Mouse (Mus musculus): Measurements from ENCODE around the gene Rbm20. TPM values are rescaled to one million over a fixed set of nuclear protein-coding genes. Genes with fewer than 3 reads are reported as not detected.

Rbm20 gene
- total RNA-seq, 1 experiment from 2014 or later: not detected

GRCm38 (mm10) chr19:53665391-53665790, 11.7 kb upstream of the Rbm20 start:
- no peak for ATAC-seq (replicated peaks in 1 of 2; ENCODE audit: insufficient read depth in 1 of 2, low FRiP score in 2 of 2, low TSS enrichment in 1 of 2, low read depth in 1 of 2, poor library complexity in 2 of 2, severe bottlenecking in 2 of 2)

DNA sequence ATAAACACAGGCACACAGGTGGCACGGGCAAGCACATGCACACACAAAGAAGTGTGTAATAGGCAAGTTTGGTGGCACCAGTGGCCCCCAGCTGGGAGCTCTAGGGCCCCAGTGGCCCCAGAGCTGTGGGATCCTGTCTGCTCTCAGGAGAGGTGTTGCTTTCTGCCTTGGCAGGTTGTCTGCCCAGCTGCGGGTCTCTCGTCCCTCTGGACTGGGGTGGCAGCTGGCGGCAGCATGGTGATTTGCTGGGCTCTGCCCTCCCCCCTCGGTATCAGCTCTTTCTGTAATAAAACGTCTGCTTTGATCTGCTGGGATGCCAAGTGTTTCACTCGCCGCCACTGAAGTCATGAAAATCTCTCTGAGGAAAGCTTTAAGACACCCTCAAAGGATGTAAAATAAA, 10.4 kb upstream of the Rbm20 start:
- ATAC-seq (replicated peaks in 1 of 2; ENCODE audit: insufficient read depth in 1 of 2, low FRiP score in 2 of 2, low TSS enrichment in 1 of 2, low read depth in 1 of 2, poor library complexity in 2 of 2, severe bottlenecking in 2 of 2): no peak

GRCm38 (mm10) chr19:53668821-53669220, 8.3 kb upstream of the Rbm20 start:
- no peak; a peak in 1 of 4 replicates for ATAC-seq (replicated peaks in 1 of 2; ENCODE audit: insufficient read depth in 1 of 2, low FRiP score in 2 of 2, low TSS enrichment in 1 of 2, low read depth in 1 of 2, poor library complexity in 2 of 2, severe bottlenecking in 2 of 2)

DNA sequence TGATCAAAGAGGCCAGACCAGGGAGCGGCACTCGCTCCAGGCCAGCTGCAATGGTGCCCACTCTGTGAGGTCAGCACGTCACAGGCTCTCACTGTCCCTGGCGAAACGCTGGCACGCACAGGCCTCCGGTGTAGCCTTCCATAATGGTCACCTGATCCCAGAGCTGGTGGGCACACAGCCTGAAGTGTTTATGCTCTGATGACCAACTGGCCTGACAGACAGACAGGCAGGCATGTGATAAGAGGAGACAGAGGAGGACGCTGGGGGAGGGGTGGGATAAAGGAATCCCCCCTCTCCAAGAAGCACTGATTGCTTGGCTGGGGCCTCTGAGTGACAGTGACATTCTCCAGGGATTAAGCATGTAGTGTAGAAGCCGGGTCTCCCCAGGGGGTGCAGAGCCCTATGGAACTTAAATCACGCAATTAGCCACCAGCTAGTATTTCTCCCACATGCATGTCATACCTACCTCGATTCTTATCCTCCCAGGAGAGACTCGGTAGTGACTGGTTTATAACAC, 6.4 kb upstream of the Rbm20 start:
- no peak for ATAC-seq (replicated peaks in 1 of 2; ENCODE audit: insufficient read depth in 1 of 2, low FRiP score in 2 of 2, low TSS enrichment in 1 of 2, low read depth in 1 of 2, poor library complexity in 2 of 2, severe bottlenecking in 2 of 2)

DNA sequence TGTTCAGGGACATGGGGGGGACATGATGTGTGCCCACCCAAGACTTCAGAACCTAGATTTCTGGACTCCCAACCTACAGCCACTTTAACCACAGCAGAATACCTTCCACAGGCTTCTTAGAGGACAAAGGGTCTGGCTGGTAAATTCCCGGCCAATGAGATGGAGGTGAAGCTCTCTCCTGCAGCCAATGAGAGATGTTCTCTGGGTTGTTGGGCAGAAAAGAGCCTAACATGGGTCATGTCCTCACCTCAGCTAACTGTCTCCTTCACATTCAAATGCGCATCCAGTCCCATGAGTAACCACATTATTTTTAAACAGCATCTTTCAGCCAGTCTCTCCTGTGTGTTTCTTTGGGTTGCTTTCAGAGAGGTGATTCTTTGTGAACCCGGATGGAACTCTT, 5.7 kb upstream of the Rbm20 start:
- ATAC-seq (replicated peaks in 1 of 2; ENCODE audit: insufficient read depth in 1 of 2, low FRiP score in 2 of 2, low TSS enrichment in 1 of 2, low read depth in 1 of 2, poor library complexity in 2 of 2, severe bottlenecking in 2 of 2): no peak

GRCm38 (mm10) chr19:53674131-53674925, 2.8 kb upstream of the Rbm20 start:
- ATAC-seq (replicated peaks in 1 of 2; ENCODE audit: insufficient read depth in 1 of 2, low FRiP score in 2 of 2, low TSS enrichment in 1 of 2, low read depth in 1 of 2, poor library complexity in 2 of 2, severe bottlenecking in 2 of 2): no peak

DNA sequence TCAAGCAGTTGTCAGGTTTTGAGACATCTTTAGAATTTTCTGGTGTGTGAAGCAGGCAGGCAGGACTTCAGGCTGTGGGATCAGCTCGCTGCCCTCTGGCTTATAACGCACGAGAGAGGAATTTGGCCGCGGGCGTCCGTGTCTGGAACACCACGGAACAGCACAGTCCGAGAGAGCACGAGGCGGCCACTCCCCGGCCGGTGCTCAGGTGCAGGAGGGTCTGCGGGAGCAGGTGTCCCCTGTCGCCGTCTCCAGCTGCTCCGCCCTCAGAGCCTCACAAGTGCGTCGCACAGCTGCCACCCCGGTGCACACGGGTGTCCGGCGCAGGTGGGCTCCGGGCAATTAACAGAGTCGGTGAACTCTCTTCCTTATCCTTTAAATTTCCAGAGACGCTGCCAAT, 878 bp upstream of the Rbm20 start:
- peak in 1 of 2 experiments; percentile 33; a peak in 1 of 4 replicates for ATAC-seq (replicated peaks in 1 of 2; ENCODE audit: insufficient read depth in 1 of 2, low FRiP score in 2 of 2, low TSS enrichment in 1 of 2, low read depth in 1 of 2, poor library complexity in 2 of 2, severe bottlenecking in 2 of 2)

DNA sequence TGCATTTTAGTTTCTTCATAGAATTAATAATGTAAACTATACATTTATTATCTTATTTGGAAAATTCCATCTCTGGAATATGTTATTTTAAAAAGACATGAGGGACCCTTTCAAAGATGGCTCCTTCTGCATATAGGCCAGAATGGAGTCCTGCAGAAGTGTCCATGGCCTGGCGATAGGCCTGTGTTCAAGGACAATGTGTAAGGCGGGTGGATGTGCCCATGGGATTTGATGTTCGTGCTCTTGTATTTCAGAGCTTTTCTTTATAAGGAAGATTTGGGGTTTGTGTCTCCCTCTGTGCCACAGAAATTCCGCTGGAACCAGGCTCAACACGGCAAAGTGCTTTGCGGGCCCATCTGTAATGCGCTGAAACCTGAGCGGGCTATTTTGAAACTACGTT, 2.1 kb downstream of the Rbm20 start:
- no peak for ATAC-seq (replicated peaks in 1 of 2; ENCODE audit: insufficient read depth in 1 of 2, low FRiP score in 2 of 2, low TSS enrichment in 1 of 2, low read depth in 1 of 2, poor library complexity in 2 of 2, severe bottlenecking in 2 of 2)

DNA sequence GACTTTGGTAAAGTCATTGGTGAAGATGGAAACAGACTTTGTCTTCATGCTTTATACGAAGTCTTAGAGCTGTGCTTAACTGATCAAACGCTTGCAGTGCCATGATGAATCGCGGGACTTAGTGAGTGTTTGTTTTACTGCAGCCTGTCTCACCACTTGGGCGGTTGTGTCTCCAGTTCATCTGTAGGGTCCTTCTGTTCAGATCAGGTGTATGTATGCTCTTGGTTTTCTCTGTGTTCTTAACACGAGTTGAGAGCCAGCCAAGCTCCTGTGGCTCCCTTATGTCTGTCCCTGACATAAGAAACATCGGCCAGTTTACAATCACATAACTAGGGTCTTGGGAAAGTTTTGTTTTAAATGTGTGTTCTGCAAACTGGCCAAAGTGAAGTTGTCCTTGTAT, 2.9 kb downstream of the Rbm20 start:
- ATAC-seq (replicated peaks in 1 of 2; ENCODE audit: insufficient read depth in 1 of 2, low FRiP score in 2 of 2, low TSS enrichment in 1 of 2, low read depth in 1 of 2, poor library complexity in 2 of 2, severe bottlenecking in 2 of 2): no peak

- 0 out of 4 replicates have a peak, but pooled peaks of 1 of the 2 experiments have one; percentile 22 for ATAC-seq (replicated peaks in 1 of 2; ENCODE audit: insufficient read depth in 1 of 2, low FRiP score in 2 of 2, low TSS enrichment in 1 of 2, low read depth in 1 of 2, poor library complexity in 2 of 2, severe bottlenecking in 2 of 2)
These were observed 5.3 kb downstream of the Rbm20 start for GRCm38 (mm10) chr19:53682427-53682826.

DNA sequence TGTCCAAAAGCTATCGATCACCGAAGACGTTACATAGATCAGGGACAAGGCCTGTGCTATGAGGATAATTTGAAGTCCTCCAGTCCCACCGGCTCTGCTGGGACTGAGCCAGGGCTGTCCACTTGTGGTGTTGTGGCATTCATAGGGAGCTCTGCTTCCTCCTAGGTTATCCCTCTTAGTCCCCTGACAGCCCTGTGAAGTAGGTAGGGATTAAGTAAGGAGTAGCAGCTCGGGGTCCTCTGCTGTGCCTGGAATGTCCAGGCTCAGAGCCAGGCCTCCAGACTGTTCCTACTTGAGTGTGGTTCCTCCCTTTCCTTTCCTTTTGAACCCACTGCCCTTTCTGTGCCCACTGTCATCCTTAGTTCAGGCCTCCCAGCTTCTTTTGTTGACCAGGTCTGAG, 10.5 kb downstream of the Rbm20 start:
- ATAC-seq (replicated peaks in 1 of 2; ENCODE audit: insufficient read depth in 1 of 2, low FRiP score in 2 of 2, low TSS enrichment in 1 of 2, low read depth in 1 of 2, poor library complexity in 2 of 2, severe bottlenecking in 2 of 2): no peak

DNA sequence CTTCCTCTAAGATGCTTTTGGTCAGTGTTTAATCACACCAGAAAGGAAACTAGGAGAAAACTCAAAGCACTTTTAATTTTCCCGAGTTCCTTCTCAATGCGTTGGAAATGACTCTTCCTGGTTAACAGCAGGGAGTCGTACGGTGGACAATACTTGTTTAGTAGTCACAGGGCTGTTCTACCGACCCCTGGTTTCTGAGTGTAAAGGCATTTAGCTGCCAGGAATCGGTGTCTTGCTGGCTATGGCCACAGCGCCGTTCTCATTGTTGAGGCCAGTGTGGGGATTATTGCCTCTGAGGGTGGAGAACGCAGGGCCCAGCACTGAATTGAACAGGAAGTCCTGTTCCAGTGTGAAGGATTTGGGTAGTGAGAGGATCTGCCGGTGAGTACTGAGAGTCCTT, 13.7 kb downstream of the Rbm20 start:
- no peak for ATAC-seq (replicated peaks in 1 of 2; ENCODE audit: insufficient read depth in 1 of 2, low FRiP score in 2 of 2, low TSS enrichment in 1 of 2, low read depth in 1 of 2, poor library complexity in 2 of 2, severe bottlenecking in 2 of 2)

- no peak for ATAC-seq (replicated peaks in 1 of 2; ENCODE audit: insufficient read depth in 1 of 2, low FRiP score in 2 of 2, low TSS enrichment in 1 of 2, low read depth in 1 of 2, poor library complexity in 2 of 2, severe bottlenecking in 2 of 2)
These were observed 16.9 kb downstream of the Rbm20 start for GRCm38 (mm10) chr19:53694020-53694419.

DNA sequence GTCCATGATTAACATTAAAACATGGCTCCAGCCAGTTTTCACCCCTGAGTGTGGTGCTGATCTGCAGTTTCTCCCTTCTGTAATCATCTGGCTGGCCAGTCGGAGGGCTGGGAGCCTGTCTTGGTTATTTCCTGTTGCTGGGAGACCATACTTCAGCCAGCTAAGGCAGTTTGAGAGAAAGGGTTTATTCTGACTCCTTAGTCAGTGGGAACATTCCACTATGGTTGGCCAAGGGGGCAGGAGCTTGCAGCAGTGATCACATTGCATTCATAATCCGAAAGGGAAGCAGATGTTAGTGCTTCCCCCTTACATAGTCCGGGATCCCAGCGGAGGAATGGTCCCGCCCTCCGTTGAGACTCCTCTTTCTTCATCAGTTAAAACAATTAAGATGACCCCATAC, 19.0 kb downstream of the Rbm20 start:
- no peak for ATAC-seq (replicated peaks in 1 of 2; ENCODE audit: insufficient read depth in 1 of 2, low FRiP score in 2 of 2, low TSS enrichment in 1 of 2, low read depth in 1 of 2, poor library complexity in 2 of 2, severe bottlenecking in 2 of 2)

DNA sequence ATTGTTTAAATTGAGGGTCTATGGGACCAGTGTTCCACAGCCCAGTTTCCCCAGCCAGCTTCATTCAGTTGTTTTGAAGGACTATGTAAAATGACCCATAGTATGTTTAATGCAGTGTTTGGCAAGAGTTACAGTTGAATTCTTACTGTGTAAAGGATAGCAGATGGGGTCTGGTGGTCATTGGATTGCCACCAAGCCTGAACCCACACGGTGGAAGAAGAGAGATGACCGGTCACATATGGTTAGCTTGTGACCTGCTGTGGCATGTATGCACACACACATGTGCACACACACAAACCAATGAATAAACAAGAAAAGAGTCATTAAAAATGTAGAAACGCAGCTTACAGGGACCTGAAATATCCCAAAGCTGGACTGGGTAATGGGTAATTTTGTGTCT, 19.5 kb downstream of the Rbm20 start:
- no peak for ATAC-seq (replicated peaks in 1 of 2; ENCODE audit: insufficient read depth in 1 of 2, low FRiP score in 2 of 2, low TSS enrichment in 1 of 2, low read depth in 1 of 2, poor library complexity in 2 of 2, severe bottlenecking in 2 of 2)

DNA sequence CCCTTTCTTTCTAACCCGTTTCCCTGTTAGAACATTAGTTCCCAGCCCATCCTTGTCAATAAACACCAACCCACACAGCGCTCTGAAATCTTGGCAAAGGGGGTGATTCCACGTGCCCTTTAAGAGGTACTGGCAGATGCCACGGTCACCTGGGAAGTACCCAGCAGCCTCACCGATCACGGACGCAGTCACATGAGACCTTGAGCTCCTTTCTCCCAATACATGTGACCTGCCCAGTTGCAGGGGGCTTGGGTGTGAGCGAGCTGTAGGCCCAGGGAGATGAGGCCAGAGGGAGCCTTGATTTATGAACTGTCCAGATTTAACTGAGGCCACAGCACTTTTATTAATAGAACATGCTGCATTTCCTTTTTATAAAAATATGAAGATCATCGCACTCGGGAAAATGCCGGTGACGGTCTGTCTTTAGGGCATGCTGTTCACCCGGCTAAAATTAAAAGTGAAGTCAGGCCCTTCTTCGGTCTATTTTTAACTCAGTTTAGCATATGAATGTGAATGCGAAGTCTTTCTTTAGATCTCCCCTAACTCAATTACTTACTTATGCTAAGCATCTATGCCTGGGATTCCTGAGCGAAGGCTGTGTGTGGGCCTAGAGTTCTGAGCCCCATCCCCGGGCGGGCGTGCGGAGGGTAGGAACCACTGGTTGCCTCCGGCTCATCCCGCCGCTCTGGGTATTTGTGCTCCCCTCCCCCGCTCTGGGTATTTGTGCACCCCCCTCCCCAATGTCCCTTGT, 20.4 kb downstream of the Rbm20 start:
- no peak for ATAC-seq (replicated peaks in 1 of 2; ENCODE audit: insufficient read depth in 1 of 2, low FRiP score in 2 of 2, low TSS enrichment in 1 of 2, low read depth in 1 of 2, poor library complexity in 2 of 2, severe bottlenecking in 2 of 2)

DNA sequence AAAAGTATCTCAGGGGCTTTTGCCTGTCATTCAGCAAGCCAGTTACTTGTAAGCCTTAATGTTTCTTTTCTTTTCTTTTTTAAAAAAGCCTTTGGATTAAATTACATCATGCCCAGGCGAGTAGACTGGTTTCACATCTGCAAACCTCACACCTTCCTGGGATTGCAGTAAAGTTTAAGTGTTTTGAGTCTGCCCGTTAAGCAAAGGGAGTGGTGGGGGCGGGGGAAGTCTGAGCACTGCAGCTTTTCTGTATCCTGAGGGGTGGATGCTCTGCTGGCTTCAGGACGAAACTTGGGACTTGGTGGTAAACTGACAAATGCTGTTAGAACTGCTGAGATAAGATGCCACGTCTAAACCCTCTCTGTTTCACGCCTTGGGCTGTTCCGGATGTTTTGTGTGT, 22.6 kb downstream of the Rbm20 start:
- ATAC-seq (replicated peaks in 1 of 2; ENCODE audit: insufficient read depth in 1 of 2, low FRiP score in 2 of 2, low TSS enrichment in 1 of 2, low read depth in 1 of 2, poor library complexity in 2 of 2, severe bottlenecking in 2 of 2): no peak

DNA sequence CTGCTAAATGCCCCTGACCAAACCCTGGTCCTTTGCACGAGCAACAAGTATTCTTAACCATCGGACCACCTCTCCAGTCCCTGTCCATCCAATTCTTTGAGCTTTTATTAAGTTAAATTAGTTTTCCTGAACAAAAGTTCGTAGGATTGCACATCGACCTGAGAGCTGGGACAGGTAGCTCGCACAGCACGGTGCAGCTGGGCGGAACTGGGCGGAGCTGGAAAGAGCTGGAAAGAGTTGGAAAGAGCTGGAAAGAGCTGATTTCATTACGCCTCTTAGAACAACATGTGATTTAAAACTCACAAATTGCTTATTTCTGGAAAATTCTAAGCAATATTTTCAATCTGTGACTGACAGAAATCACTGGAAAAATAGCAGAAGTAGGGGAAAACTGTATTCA, 24.3 kb downstream of the Rbm20 start:
- no peak for ATAC-seq (replicated peaks in 1 of 2; ENCODE audit: insufficient read depth in 1 of 2, low FRiP score in 2 of 2, low TSS enrichment in 1 of 2, low read depth in 1 of 2, poor library complexity in 2 of 2, severe bottlenecking in 2 of 2)
